Mouse (Mus musculus): Measurements from ENCODE around the gene Kin.

Gene Kin

GRCm38 (mm10) chr2:10118751-10119150, 38.4 kb downstream of the Kin start:
- DNase-seq: no peak

- DNase-seq: peak; percentile 12 to 18
These were observed 38.9 kb downstream of the Kin start for GRCm38 (mm10) chr2:10119276-10119675.

- DNase-seq: no peak
These were observed 41.4 kb downstream of the Kin start for GRCm38 (mm10) chr2:10121826-10122225.

GRCm38 (mm10) chr2:10126122-10126521, 45.7 kb downstream of the Kin start:
- DNase-seq: no peak

- DNase-seq: no peak
These were observed 47.1 kb downstream of the Kin start for GRCm38 (mm10) chr2:10127471-10127870.

GRCm38 (mm10) chr2:10128571-10128970, 48.2 kb downstream of the Kin start:
- no peak for DNase-seq

GRCm38 (mm10) chr2:10130341-10130990, 50.1 kb downstream of the Kin start:
- DNase-seq: no peak

GRCm38 (mm10) chr2:10131296-10131695, 50.9 kb downstream of the Kin start, which contains the start of gene Itih2:
Gene Itih2, minus strand, starts transcription at chr2:10131396.
- DNase-seq: no peak

GRCm38 (mm10) chr2:10132128-10132527, 51.7 kb downstream of the Kin start:
- DNase-seq: no peak

GRCm38 (mm10) chr2:10133941-10134340, 53.5 kb downstream of the Kin start:
- no peak for DNase-seq

- no peak for DNase-seq
These were observed 56.9 kb downstream of the Kin start for GRCm38 (mm10) chr2:10137320-10137719.

- DNase-seq: peak; percentile 15 to 31
These were observed 60.1 kb downstream of the Kin start for GRCm38 (mm10) chr2:10140456-10140855.
